Comparison of ENCODE assay signal across 8 mouse cellular contexts in genomic region chr2:60879966-60880788, GRCm38 (mm10).
DNase-seq lines count a peak whose midpoint lies in the region; ATAC-seq and TF ChIP-seq lines count a peak whose summit lies in the region.

No protein-coding gene starts in this region.

- peak overlapping the region; percentile 100 for H3K4me3 ChIP-seq in lung, embryonic 16.5 days (ENCODE audit: low read length)
- peak overlapping the region; percentile 93 for H3K4me3 ChIP-seq in embryonic facial prominence, embryonic 11.5 days (ENCODE audit: low read depth, low read length)
- H3K4me3 ChIP-seq in intestine, embryonic 15.5 days (replicated peaks), result peak overlapping the region; percentile 98
- H3K4me3 ChIP-seq in olfactory bulb, adult 2 months (ENCODE audit: insufficient read depth, low read depth, low read length), result peak overlapping the region; percentile 87

- no peak for DNase-seq in lung, postnatal 36 days
- DNase-seq in embryonic facial prominence, embryonic 11.5 days (ENCODE audit: low spot score), result no peak
- no peak for DNase-seq in cerebellum, adult 8-10 months
- DNase-seq in urinary bladder, postnatal 36 days (ENCODE audit: low spot score in 2 of 2), result no peak
- no peak for DNase-seq in ovary, postnatal 14 days (ENCODE audit: low spot score)

- no peaks in the 10 kb centered on the region for H3K9me3 ChIP-seq in lung, embryonic 16.5 days (ENCODE audit: control insufficient read depth, low read length)
- H3K9me3 ChIP-seq in embryonic facial prominence, embryonic 11.5 days (replicated peaks; ENCODE audit: control insufficient read depth, low read length), result no peaks in the 10 kb centered on the region
- H3K9me3 ChIP-seq in intestine, embryonic 15.5 days, result no peaks in the 10 kb centered on the region

- ATAC-seq in lung, embryonic 16.5 days (ENCODE audit: low read depth), result no peak
- ATAC-seq in embryonic facial prominence, embryonic 11.5 days (replicated peaks; ENCODE audit: insufficient number of reproducible peaks, low FRiP score, low TSS enrichment, low read depth), result no peak
- no peak for ATAC-seq in intestine, embryonic 15.5 days

- no peak for TF ChIP-seq POLR2A in olfactory bulb, adult 2 months (IDR thresholded peaks at IDR 0.05; ENCODE audit: insufficient read depth, low read depth, low read length)

- peak overlapping the region; percentile 83 for H3K4me2 ChIP-seq in lung, embryonic 16.5 days (ENCODE audit: low read depth, low read length)
- peak overlapping the region; percentile 83 for H3K4me2 ChIP-seq in embryonic facial prominence, embryonic 11.5 days (ENCODE audit: low read depth, low read length)
- H3K4me2 ChIP-seq in intestine, embryonic 15.5 days (replicated peaks), result peak overlapping the region; percentile 93

- H3K36me3 ChIP-seq in lung, embryonic 16.5 days (ENCODE audit: control insufficient read depth, insufficient read depth, low read length), result no peaks in the 10 kb centered on the region
- H3K36me3 ChIP-seq in embryonic facial prominence, embryonic 11.5 days (replicated peaks; ENCODE audit: control insufficient read depth, insufficient read depth, low read depth, low read length), result no peaks in the 10 kb centered on the region
- H3K36me3 ChIP-seq in intestine, embryonic 15.5 days, result no peaks in the 10 kb centered on the region

- TF ChIP-seq CTCF in olfactory bulb, adult 2 months (IDR thresholded peaks at IDR 0.05; ENCODE audit: insufficient read depth, low read depth, low read length), result no peak

- WGBS in lung, embryonic 16.5 days, result 5% methylated on average over 14 of the region's 14 CpGs
- WGBS in embryonic facial prominence, embryonic 11.5 days, result 2% methylated on average over 14 of the region's 14 CpGs
- 15% methylated on average over 14 of the region's 14 CpGs for WGBS in intestine, embryonic 15.5 days
- WGBS in olfactory bulb, adult 2 months, result 27% methylated on average over 14 of the region's 14 CpGs

- no peaks in the 10 kb centered on the region for H3K27me3 ChIP-seq in lung, embryonic 16.5 days (ENCODE audit: control insufficient read depth, insufficient read depth, low read depth, low read length)
- H3K27me3 ChIP-seq in embryonic facial prominence, embryonic 11.5 days (ENCODE audit: control insufficient read depth, insufficient read depth, low read length), result no peaks in the 10 kb centered on the region
- no peaks in the 10 kb centered on the region for H3K27me3 ChIP-seq in intestine, embryonic 15.5 days (replicated peaks)

- H3K9ac ChIP-seq in lung, embryonic 16.5 days (ENCODE audit: low read length), result peak overlapping the region; percentile 100
- H3K9ac ChIP-seq in embryonic facial prominence, embryonic 11.5 days (replicated peaks; ENCODE audit: low read length), result peak overlapping the region; percentile 98
- no peak overlapping the region for H3K9ac ChIP-seq in intestine, embryonic 15.5 days

- H3K27ac ChIP-seq in lung, embryonic 16.5 days (ENCODE audit: low read length), result peak overlapping the region; percentile 95
- H3K27ac ChIP-seq in embryonic facial prominence, embryonic 11.5 days (replicated peaks; ENCODE audit: low read depth, low read length), result 0 out of 2 replicates have a peak overlapping the region, but pooled peaks have one; percentile 82
- H3K27ac ChIP-seq in intestine, embryonic 15.5 days, result peak overlapping the region; percentile 92; the same call in 1 of the 2 replicates
- no peak overlapping the region for H3K27ac ChIP-seq in olfactory bulb, adult 2 months (ENCODE audit: insufficient read depth, low read depth, low read length)

- peaks cover 66% of the 10 kb centered on the region for H3K4me1 ChIP-seq in lung, embryonic 16.5 days (replicated peaks; ENCODE audit: control insufficient read depth, insufficient read depth, low read length)
- H3K4me1 ChIP-seq in embryonic facial prominence, embryonic 11.5 days (ENCODE audit: control insufficient read depth, insufficient read depth, low read length), result peaks cover 10% of the 10 kb centered on the region
- H3K4me1 ChIP-seq in intestine, embryonic 15.5 days (replicated peaks), result peaks cover 27% of the 10 kb centered on the region
- peaks cover 4% of the 10 kb centered on the region for H3K4me1 ChIP-seq in olfactory bulb, adult 2 months (ENCODE audit: control insufficient read depth, insufficient read depth, low read length)
